Mouse (Mus musculus) spleen, adult 2 months (tissue): ENCODE results near the gene Gng7.

Experiments
- CTCF ChIP-seq: fragments of 200-500 bp; IDR thresholded peaks from 2 replicates; pipeline ENCODE4 v1.5.1; 2011; ENCODE audit warnings: mild to moderate bottlenecking, inconsistent platforms; ENCODE audit not compliant: insufficient read depth, insufficient read length, insufficient replicate concordance; ENCODE audit errors: extremely low read depth
- POLR2A ChIP-seq: fragments of 200-500 bp; IDR thresholded peaks from 2 replicates; pipeline ENCODE4 v1.6.1; 2011; ENCODE audit warnings: low read depth, low read length, inconsistent platforms

GRCm38 (mm10) chr10:80962051-80962472, 52.7 kb downstream of the Gng7 start:
- TF ChIP-seq CTCF (no peak), POLR2A (no peak)
